Mouse (Mus musculus): ENCODE data around the gene Als2.
A peak's percentile ranks its signal among the peaks of the same experiment; 100 is the strongest.

The Als2 gene

DNA sequence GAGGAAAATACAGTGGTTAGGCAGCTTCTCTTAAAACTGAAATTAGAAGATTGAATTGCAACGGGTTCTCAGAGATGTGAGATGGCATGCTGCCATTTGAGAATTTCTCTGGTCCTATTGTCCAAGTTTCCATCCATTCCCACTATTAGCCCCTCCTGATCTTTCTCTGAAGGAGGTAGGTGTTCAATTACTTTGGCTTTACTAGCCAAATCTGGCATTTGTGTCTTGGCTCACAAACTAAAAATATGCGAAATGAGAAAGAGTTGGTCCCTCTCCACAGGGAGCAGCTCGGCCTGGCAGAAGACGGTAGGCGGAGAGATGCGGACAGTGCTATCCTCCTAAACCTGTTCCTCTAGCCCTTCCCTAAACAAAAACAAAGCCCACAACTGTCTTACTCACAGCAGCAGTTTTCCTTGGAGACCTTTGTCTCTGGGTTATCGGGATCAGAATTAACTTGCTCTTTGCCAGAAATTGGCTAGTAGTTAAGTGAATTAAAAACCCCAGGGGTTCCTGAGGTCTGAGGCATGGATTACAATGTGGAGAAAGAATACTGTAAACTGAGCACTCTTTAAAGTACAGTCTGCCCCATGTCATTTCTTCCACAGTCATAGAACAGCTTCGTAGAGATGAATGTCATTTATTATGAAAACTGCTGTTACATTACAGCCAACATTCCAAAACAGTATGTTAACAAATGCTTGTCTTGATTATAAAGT is 74.6 kb downstream of the Als2 start:
- DNase-seq: no peak

DNA sequence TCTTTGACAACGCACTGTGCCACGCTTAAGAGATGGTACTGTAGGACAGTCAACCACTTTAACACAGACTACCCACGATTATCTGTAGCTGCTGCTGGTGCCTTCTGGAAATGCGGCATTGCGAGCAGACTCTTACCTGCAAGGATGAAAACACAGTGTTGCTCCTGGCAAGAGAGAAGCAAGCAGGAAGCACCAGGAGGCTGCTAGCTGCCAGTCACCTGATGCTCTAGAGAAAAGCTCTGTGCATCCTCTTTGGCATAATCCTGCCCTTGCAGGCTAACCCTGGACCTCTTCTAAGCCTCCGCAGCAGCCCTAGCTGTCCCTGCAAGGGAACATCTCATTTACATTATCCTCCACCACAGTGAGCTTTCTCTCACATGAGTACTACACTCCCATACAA is 75.6 kb downstream of the Als2 start:
- no peak for DNase-seq

DNA sequence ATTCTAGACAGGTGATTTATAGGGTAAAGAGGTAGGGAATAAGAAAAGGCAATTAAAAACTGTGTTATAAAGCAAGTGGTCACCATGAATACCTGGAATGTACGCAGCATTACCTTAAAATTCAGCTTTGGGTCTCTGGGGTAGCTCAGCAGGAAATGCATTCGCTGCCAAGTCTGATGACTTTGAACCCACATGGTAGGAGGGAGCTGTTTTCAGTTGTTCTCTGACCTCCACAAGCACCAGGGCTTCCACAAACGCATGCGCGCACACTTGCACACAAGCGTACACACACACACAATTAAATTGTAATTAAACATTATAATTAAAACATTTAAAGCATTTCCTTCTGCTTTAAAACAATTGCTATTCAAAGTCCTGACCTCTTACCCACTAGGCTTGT is 76.2 kb downstream of the Als2 start:
- DNase-seq: no peak

DNA sequence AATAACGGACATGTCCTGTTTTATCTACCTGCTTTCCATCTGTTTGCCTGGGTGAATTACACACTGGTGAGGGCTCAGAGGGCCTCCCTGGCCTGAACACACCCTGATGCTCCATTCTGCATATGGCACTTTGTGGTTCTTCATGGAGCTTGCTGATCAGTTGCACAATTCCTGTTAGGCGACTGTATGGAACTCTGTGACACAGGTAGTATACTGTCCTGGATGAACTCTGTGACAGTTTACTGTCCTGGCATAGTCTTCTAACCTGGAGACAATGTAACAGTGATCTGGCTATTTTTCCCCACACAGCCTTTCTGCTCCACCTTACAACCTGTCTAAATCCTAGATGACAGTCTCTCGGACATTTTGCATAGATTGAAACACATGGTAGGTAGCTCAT is 77.9 kb downstream of the Als2 start:
- no peak for DNase-seq

DNA sequence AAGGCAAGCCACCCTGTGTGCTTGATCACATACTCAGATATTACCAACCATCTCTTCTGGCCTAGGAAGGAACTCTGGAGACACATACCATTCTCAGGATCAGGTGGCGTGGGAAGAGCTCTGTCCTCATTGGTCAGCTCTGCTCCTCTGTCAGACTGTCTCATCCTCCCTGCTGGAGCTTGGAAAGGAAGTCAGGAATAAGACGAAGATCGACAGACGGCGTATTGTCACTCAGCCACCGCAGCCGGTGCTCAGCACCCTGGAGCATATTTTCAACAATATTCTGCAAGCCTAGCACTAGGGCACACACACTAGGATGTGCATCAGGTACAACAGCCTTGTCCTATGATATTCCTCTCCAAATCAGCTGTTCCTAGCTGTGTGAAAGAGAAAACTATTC is 78.5 kb downstream of the Als2 start:
- DNase-seq: no peak

DNA sequence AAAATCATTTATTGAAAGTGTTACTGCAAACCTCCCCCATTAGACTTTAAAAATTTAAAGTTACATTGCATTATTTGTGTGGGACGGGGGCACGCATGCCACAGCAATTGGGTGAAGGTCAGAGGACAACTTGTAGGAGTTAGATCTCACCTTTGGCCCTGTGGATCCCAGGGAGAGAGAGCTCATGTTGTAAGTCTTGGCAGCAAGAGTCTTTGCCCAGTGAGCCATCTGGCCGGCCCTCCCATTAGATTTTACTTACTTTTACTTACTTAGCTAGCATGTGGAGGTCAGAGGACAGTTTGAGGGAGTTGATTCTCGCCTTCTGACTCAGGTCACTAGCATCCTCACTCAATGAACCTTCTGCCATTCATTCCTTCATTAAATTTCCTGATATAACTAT is 79.2 kb downstream of the Als2 start:
- no peak for DNase-seq

DNA sequence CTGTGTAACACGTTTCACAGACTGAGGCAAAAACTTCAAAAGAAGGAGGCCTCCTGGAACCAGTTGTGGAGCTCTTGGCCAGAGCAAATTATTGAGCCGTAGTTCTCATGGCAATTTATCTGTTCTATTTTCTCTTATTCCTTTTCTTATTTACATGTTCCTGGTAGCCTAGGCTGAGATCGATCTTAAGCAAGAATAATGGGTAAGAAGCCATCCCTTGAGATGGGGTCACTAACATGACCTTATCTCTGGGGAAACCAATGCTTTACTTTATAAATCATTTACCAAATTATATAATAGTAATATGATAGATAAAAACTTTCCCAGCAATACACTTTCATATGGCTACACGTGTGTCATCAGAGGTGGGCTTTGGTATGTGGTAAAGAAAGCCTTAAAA is 84.7 kb downstream of the Als2 start:
- DNase-seq: no peak

DNA sequence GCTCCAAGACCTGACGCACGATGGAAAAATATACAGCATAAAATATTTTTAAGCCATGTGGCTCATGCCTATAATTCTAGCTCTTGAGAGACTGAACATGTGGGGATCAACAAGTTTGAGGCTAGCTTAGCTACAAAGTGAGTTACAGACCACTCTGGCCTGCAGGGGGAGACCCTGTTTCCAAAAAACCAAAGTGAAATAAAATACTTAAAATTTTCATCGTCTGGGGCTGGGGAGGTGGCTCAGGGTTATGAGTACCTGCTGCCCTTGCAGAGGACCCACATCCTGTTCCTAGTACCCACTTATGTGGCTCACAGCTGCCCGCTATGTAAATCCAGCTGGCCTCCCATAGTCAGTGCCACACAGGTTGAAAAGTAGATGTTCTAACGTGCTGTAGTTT is 86.5 kb downstream of the Als2 start:
- DNase-seq: no peak

DNA sequence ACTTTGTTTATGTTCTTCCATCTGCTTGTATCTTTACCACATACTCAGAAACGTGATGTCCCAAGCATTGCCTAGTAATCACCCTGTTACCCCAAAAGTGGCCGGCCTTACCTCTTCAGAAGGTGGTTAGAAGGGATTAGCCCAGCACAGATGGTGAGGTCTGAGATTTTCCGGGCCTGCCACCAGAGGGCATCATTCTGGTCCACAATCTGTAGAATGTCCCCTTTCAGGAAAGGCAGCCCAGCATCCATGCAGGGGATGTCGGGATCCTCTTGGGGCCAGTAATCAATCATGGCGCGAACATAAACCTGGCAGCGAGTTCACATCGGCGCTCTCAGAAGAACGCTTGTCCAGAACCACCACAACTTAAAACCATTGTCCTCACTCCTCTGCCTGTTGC is 92.5 kb downstream of the Als2 start:
- DNase-seq: peak; percentile 62

DNA sequence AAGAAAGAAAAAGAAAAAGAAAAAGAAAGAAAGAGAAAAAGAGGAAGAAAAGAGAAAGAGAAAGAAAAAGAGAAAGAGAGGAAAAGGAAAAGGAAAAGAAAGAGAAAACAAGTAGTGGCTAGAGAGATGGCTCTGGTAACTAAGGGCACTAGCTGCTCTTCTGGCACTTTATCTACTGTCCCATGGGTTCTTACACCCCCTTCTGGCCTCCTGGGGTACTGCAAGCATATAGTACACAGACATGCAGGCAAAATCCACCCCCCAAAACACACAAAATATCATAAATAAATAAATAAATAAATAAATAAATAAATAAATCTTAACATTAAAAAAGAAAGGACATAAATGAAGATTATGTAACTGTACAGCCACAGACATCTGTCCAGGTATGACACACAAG is 94.2 kb downstream of the Als2 start:
- peak; percentile 92 for DNase-seq

DNA sequence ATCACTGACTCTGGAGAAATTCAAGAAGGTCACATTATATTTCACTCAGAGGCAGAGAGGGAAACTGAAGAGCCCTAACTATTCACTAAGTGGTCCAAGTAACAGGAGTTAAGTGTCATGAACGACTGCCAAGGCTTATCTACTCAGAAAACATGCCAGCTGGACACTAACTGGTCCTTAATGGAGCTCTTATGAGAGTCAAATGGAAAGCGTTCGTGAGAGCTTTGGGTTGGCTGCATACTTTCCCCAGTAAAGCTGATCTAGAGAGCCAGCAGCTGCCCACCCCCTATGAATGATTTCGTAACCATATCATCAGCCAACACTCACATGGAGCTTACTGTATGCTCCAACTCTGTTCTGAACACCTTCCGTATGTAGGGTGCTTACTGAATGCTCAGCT is 102.6 kb downstream of the Als2 start:
- peak; percentile 87 for DNase-seq

DNA sequence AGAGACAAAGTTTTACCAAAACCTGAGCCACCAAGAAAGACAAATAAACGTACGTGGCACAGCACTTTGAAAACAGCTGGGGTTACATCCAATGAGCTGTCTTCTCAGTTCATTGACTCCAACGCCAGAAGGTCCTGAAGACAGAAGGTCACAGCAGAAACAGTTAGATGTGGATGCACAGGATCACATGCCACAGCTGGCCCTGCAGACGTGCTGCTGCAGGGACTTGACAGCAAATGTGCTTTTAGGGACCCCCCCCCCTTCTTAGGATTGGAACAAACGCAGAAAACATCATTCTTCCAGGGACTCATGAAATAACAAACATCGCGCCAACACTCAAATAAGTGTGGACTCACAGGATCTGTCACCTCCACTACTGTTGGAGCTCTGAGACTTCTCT is 108.2 kb downstream of the Als2 start:
- DNase-seq: no peak

DNA sequence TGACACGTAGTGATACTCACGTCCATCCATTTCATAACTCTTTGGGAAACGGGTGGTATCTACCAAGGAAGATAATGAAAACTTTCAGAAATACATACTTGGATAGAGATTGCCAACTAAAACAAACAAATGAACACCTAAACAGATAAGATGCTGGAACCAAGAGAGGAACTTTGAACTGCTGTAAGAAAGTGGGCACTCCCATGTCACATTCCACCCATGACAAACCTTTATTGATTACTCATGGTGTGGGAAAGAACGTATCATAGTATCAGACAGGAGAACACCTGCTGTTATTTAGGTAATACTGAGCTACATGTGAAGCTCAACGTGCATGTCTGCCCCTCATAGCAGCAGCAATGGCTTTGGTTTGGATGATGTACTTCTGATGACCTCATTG is 111.5 kb downstream of the Als2 start:
- DNase-seq: no peak

DNA sequence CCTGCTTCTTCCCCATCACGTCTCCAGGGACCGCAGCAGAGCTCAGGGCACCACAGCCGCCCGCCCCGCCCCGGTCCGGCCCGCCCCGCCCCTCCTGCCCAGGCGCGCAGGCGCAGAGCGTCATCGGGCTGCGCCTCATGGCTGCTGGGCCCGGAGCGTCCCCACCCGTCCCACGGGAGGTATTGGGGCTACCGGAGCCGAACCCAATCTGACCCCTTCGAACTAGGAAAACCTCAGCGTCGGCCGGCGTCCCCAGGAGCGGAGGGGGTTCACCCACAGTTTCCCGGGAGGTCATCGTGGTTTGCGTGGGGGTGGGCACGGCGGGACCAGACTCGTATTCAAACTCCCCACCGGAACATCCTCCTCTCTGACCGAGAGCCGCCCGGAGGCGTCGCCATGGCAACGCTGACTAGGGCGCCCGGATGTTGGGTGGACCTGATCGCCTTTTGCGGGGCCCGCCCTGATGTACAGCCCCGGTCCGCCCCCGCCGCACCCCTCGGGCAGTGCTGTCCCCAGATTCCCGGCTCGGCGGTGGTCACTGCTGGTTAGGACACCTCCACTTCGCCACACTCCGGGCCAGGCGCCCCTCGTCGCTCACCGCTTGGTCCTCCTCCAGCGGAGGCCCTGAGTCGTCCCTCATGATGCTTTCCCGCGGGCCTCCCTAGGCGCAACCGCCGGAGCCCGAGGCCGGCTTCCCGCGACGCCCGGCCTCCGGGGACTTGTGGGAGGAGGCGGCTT is 117.1 kb downstream of the Als2 start, which contains the start of gene Tmem237:
TSS of gene Tmem237 (minus strand) at position 689 of the 738 bp plus-strand sequence.
- DNase-seq: peak; percentile 92
